Mouse (Mus musculus) heart, embryonic 13.5 days (tissue): ENCODE data around the gene Serpinb6b. TPM values are rescaled to one million over a fixed set of nuclear protein-coding genes. Genes with fewer than 3 reads are reported as not detected.
"Not testable (repeated sequence)": the region's sequence is repeated elsewhere in the genome, so short reads cannot be mapped to it uniquely, and the experiment has no call there.

ENCODE experiments used
- ATAC-seq: fragments of 200-750 bp; cut with Nextera tagmentation; 2 replicates; pipeline ENCODE4 v1.8.0; 2017; ENCODE audit warnings: moderate TSS enrichment; ENCODE audit not compliant: insufficient number of reproducible peaks, low FRiP score, low TSS enrichment; ENCODE audit errors: extremely low read depth
- H3K27ac ChIP-seq: fragments of 300-500 bp; sonication (generic); replicated peaks from 2 replicates; pipeline ENCODE4 v1.5.1; 2015; ENCODE audit warnings: moderate library complexity, mild to moderate bottlenecking, inconsistent platforms
- H3K27me3 ChIP-seq: fragments of 300-500 bp; sonication (generic); replicated peaks from 2 replicates; pipeline ENCODE4 v1.6.1; 2015; ENCODE audit warnings: mild to moderate bottlenecking, inconsistent platforms
- H3K36me3 ChIP-seq: fragments of 300-500 bp; sonication (generic); 2 replicates; pipeline ENCODE4 v1.6.1; 2015; ENCODE audit warnings: mild to moderate bottlenecking, inconsistent platforms
- H3K4me1 ChIP-seq: fragments of 300-500 bp; sonication (generic); 2 replicates; pipeline ENCODE4 v1.6.1; 2015; ENCODE audit warnings: inconsistent platforms
- H3K4me2 ChIP-seq: fragments of 300-500 bp; sonication (generic); 2 replicates; pipeline ENCODE4 v1.6.1; 2015; ENCODE audit warnings: inconsistent platforms, mild to moderate bottlenecking, moderate library complexity
- H3K4me3 ChIP-seq: fragments of 300-500 bp; sonication (generic); 2 replicates; pipeline ENCODE4 v1.5.1; 2015; ENCODE audit warnings: moderate library complexity, mild to moderate bottlenecking, inconsistent platforms
- H3K9ac ChIP-seq: fragments of 300-500 bp; sonication (generic); 2 replicates; pipeline ENCODE4 v1.6.1; 2015; ENCODE audit warnings: inconsistent platforms, mild to moderate bottlenecking, moderate library complexity
- H3K9me3 ChIP-seq: fragments of 300-500 bp; sonication (generic); 2 replicates; pipeline ENCODE4 v1.6.1; 2016; ENCODE audit warnings: inconsistent platforms
- WGBS: fragments of 180-500 bp; shearing (Covaris S2); methylation state at CpG from one replicate; pipeline ENCODE4 v1.1.7; 2015; ENCODE audit warnings: mixed read lengths; 5-methylcytosine and 5-hydroxymethylcytosine counted together
- polyA plus RNA-seq: library from polyadenylated mRNA; unstranded; fragments of >200 nt; fragmentation: Nextera tagmentation; extraction: Ambion mirVana; gene quantifications from 2 replicates; pipeline ENCODE4 v1.2.1, GENCODE M21; 2015

Gene Serpinb6b
- polyA plus RNA-seq, 1 experiment from 2014 or later, result 18.0 TPM

- H3K9me3 ChIP-seq, result peaks cover 6% of the 10 kb centered on the region; the same call in 1 of the 2 replicates
- WGBS, result 40% methylated on average over 4 of the region's 4 CpGs
- H3K27me3 ChIP-seq, result no peaks in the 10 kb centered on the region
- no peak overlapping the region for H3K4me2 ChIP-seq
- no peak for ATAC-seq
- no peaks in the 10 kb centered on the region for H3K36me3 ChIP-seq
- H3K9ac ChIP-seq, result no peak overlapping the region
- H3K4me3 ChIP-seq, result no peak overlapping the region
- H3K4me1 ChIP-seq, result peaks cover 32% of the 10 kb centered on the region
- peak overlapping the region; percentile 79 for H3K27ac ChIP-seq
Measured at GRCm38 (mm10) chr13:32957917-32958316, 7.1 kb upstream of the Serpinb6b start.

DNA sequence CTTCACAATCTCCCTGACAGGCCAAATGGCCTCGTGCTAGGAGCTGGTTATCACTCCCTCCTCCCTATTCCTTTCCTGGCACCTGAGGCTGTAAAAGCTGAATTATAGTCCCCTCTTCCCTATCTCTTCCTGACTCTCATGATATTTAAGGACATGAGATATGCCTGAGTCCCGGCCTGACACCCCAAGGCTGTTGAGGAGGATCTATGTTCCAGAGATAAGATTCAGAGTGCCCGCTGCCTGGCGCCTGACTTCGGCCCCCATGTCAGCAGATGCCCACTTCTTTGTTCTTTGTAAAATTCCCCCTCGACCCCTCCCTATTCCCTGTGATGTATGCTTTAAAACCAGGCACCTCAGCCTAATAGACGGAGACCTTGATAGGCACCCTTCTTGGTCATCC is 6.5 kb upstream of the Serpinb6b start:
- peak overlapping the region; percentile 79 for H3K27ac ChIP-seq
- H3K9me3 ChIP-seq, H3K4me2 ChIP-seq, H3K27me3 ChIP-seq, H3K9ac ChIP-seq, H3K4me3 ChIP-seq, ATAC-seq, H3K36me3 ChIP-seq: not testable (repeated sequence)
- WGBS, result 30% methylated on average over 7 of the region's 7 CpGs
- H3K4me1 ChIP-seq, result peaks cover 36% of the 10 kb centered on the region

GRCm38 (mm10) chr13:32963990-32964753 is 837 bp upstream of the Serpinb6b start:
- Histone ChIP-seq H3K9me3 (no peaks in the 10 kb centered on the region), H3K36me3 (no peaks in the 10 kb centered on the region), H3K27ac (peak overlapping the region; percentile 73), H3K4me1 (peaks cover 51% of the 10 kb centered on the region), H3K4me2 (no peak overlapping the region), H3K9ac (0 out of 2 replicates have a peak overlapping the region, but pooled peaks have one; percentile 28), H3K27me3 (no peaks in the 10 kb centered on the region), H3K4me3 (no peak overlapping the region)
- ATAC-seq, result no peak
- WGBS, result 55% methylated on average over 9 of the region's 9 CpGs

- H3K9ac ChIP-seq, result peak overlapping the region; percentile 77
- peak overlapping the region; percentile 66 for H3K4me2 ChIP-seq
- H3K9me3 ChIP-seq, result no peaks in the 10 kb centered on the region
- 63% methylated on average over 5 of the region's 5 CpGs for WGBS
- peak overlapping the region; percentile 48 for H3K4me3 ChIP-seq
- H3K27me3 ChIP-seq, result no peaks in the 10 kb centered on the region
- H3K4me1 ChIP-seq, result peaks cover 49% of the 10 kb centered on the region
- no peak for ATAC-seq
- H3K36me3 ChIP-seq, result peaks cover 12% of the 10 kb centered on the region
- peak overlapping the region; percentile 3; the same call in 1 of the 2 replicates for H3K27ac ChIP-seq
Measured at GRCm38 (mm10) chr13:32966116-32966515, 1.1 kb downstream of the Serpinb6b start.

GRCm38 (mm10) chr13:32967233-32967632 is 2.2 kb downstream of the Serpinb6b start:
- Histone ChIP-seq H3K27ac (no peak overlapping the region), H3K27me3 (no peaks in the 10 kb centered on the region), H3K36me3 (peaks cover 14% of the 10 kb centered on the region), H3K9me3 (no peaks in the 10 kb centered on the region), H3K9ac (no peak overlapping the region), H3K4me2 (no peak overlapping the region), H3K4me3 (no peak overlapping the region), H3K4me1 (peaks cover 44% of the 10 kb centered on the region)
- ATAC-seq, result no peak

DNA sequence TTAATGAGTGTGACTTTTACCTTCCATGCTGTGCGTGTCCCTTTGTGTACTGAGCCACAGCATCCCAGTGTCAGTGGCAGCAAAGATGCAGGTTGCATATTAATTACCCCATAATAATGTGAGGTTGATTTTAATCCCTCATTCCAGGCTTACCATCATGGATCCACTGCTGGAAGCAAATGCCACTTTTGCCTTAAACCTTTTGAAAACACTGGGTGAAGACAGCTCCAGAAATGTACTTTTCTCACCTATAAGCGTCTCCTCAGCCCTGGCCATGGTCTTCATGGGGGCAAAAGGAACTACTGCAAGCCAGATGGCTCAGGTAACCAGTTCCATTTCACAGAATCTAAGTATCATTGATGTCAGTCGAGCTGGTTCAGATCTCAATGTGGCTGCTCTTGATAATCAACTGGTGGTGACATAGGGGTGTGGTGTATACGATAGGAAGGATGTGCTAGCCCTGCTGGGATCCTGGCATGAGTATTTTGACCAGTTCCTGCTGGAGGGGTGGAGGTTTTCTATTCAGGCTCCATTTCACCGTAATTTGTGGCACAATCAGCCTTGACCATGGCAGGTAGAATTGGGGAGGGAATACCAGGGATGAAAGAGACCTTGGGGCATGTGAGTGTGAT is 3.5 kb downstream of the Serpinb6b start:
- Histone ChIP-seq H3K27me3 (no peaks in the 10 kb centered on the region), H3K9me3 (no peaks in the 10 kb centered on the region), H3K27ac (no peak overlapping the region), H3K4me1 (peaks cover 34% of the 10 kb centered on the region), H3K4me2 (no peak overlapping the region), H3K36me3 (peaks cover 17% of the 10 kb centered on the region), H3K4me3 (no peak overlapping the region), H3K9ac (no peak overlapping the region)
- ATAC-seq, result no peak
- 67% methylated on average over 5 of the region's 5 CpGs for WGBS

- no peak overlapping the region for H3K27ac ChIP-seq
- H3K4me2 ChIP-seq, result no peak overlapping the region
- WGBS, result 58% methylated on average over 4 of the region's 4 CpGs
- H3K4me3 ChIP-seq, result no peak overlapping the region
- H3K27me3 ChIP-seq, result no peaks in the 10 kb centered on the region
- peaks cover 28% of the 10 kb centered on the region for H3K4me1 ChIP-seq
- H3K9ac ChIP-seq, result no peak overlapping the region
- ATAC-seq, result no peak
- peaks cover 17% of the 10 kb centered on the region for H3K36me3 ChIP-seq
- H3K9me3 ChIP-seq, result no peaks in the 10 kb centered on the region
Measured at GRCm38 (mm10) chr13:32968996-32969640, 4.1 kb downstream of the Serpinb6b start.

DNA sequence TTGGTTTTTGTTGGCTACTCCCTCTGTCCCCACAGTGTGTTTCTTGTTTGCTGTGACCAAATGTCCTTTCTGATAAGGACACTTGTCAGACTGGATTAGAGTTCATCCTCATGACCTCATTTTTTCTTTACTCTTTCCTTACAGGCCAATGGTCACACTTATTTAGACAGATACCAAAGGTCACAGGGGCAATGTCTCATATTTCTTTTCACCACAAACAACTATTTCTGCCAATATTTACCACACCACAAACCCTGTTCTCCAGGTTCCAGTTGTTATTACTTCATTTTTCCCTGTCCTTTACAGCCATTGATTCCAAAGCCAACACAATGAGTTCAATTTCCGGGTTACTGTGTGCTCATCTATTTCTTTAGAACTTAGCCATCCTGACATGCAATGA is 4.6 kb downstream of the Serpinb6b start:
- ATAC-seq, result no peak
- Histone ChIP-seq H3K36me3 (peaks cover 17% of the 10 kb centered on the region), H3K4me1 (peaks cover 23% of the 10 kb centered on the region), H3K4me3 (no peak overlapping the region), H3K27ac (no peak overlapping the region), H3K4me2 (no peak overlapping the region), H3K27me3 (no peaks in the 10 kb centered on the region), H3K9ac (no peak overlapping the region), H3K9me3 (no peaks in the 10 kb centered on the region)
- 92% methylated on average over 1 of the region's 1 CpGs for WGBS

DNA sequence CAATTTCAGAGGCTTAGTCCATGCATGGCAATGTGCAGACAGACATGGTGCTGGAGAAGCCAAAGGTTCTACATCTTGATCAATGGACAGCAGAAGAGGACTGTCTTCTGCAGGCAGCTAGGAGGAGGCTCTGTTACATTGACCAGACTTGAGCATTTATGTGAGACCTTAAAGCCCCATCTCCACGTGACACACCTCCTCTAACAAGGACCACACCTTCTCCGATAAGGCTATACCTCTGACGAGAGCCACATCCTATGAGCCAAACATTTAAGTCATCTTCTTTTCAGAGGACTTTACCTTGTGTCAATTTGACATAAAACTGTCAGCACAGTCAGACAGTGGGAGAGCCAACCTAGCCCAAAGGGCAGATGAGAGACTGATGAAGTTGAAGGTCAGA is 5.8 kb downstream of the Serpinb6b start:
- Histone ChIP-seq H3K4me2 (no peak overlapping the region), H3K9me3 (no peaks in the 10 kb centered on the region), H3K36me3 (peaks cover 26% of the 10 kb centered on the region), H3K27ac (no peak overlapping the region), H3K9ac (no peak overlapping the region), H3K4me3 (no peak overlapping the region), H3K4me1 (peaks cover 26% of the 10 kb centered on the region), H3K27me3 (no peaks in the 10 kb centered on the region)
- ATAC-seq, result no peak; the same call in 1 of the 2 replicates
- 83% methylated on average over 3 of the region's 3 CpGs for WGBS

DNA sequence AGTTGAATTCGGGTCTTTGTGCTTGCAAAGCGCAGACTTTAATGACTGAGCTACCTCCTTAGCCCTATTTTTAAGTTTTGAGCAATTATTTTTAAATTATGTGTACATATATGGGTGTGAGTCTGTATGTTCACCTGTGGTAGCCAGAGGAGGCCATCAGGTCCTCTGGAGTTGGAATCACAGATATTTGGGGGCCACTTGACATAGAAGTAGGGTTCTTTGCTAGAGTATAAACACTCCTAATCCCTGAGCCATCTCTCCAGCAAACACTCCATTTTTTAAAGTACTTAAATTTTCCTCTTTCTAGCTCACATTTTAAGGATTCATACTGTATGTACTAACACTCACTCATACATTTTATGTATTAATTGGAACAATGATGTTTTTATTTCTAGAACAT is 9.3 kb downstream of the Serpinb6b start:
- WGBS, result 86% methylated on average over 2 of the region's 2 CpGs
- no peak for ATAC-seq

DNA sequence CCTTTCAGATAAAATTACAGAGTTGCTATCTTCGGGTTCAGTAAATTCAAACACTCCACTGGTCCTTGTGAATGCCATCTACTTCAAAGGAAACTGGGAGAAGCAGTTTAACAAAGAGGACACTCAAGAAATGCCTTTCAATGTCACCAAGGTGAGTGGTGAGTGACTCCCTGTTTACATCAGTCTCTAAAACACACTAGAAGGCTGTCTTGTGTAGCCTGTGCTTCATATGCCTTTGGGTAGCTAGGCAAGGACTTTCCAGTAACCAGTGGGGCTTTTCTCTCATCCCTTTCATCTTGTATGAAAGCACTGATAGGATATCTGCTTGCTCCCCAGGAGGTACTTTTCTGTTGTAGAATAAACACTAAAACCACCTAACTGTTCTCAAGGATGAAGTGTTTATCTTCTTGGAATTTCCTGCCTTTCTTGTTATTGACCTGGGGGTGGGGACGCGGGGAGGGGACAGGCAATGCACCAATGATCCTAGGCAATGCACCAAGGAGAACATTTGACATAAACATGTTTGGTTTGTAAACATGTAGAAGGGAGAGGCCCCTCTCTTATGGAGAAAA is 10.0 kb downstream of the Serpinb6b start:
- Histone ChIP-seq H3K36me3 (peaks cover 37% of the 10 kb centered on the region), H3K9ac (no peak overlapping the region), H3K4me3 (no peak overlapping the region), H3K4me1 (peaks cover 13% of the 10 kb centered on the region), H3K27me3 (no peaks in the 10 kb centered on the region), H3K4me2 (no peak overlapping the region), H3K9me3 (no peaks in the 10 kb centered on the region), H3K27ac (no peak overlapping the region)
- no peak for ATAC-seq
- 21% methylated on average over 3 of the region's 3 CpGs for WGBS

More for the DNA sequence above, 9.3 kb downstream of the Serpinb6b start:
- Histone ChIP-seq H3K4me2 (no peak overlapping the region), H3K27me3 (no peaks in the 10 kb centered on the region), H3K4me1 (peaks cover 13% of the 10 kb centered on the region), H3K36me3 (peaks cover 39% of the 10 kb centered on the region), H3K9ac (no peak overlapping the region), H3K4me3 (no peak overlapping the region), H3K27ac (no peak overlapping the region), H3K9me3 (no peaks in the 10 kb centered on the region)
